Mouse (Mus musculus) erythroid progenitor cell, adult 5-6 weeks (primary cell): ENCODE data around the gene Cenpb. TPM values are rescaled to one million over a fixed set of nuclear protein-coding genes. Genes with fewer than 3 reads are reported as not detected.

Experiments used
- ATAC-seq: replicated peaks from 2 replicates; pipeline ENCODE4 v1.8.0; 2016; ENCODE audit warnings: moderate number of reproducible peaks, mild to moderate bottlenecking, moderate TSS enrichment, inconsistent platforms; ENCODE audit not compliant: poor library complexity, low FRiP score, severe bottlenecking
- total RNA-seq, 2 experiments: library from RNA; stranded (forward) in 1 of 2; stranded (reverse) in 1 of 2; fragments of 150-400 nt in 1 of 2; fragments of 186-747, 209-891 nt in 1 of 2; gene quantifications; 2 replicates each; pipeline versions ENCODE4 v1.2.3 to v1.2.4; 2015 to 2017; ENCODE audit warnings: low replicate concordance in 2 of 2

Gene Cenpb
- total RNA-seq, 2 experiments from 2014 or later: 8.8 to 12.5 TPM

DNA sequence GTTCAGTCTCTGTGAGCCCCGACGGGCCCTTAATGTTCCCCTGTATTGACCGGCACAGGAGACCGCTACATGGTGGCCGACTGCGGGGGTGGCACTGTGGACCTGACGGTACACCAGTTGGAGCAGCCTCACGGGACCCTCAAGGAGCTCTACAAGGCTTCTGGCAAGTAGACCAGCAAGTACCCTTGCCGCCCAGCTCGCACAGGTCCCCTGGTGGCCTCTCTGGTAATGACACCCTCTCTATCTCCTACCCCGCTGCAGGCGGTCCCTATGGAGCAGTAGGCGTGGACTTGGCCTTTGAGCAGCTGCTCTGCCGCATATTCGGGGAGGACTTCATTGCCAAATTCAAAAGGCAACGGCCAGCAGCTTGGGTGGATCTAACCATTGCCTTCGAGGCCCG lies 37.3 kb downstream of the Cenpb start:
- peak; percentile 90 for ATAC-seq

DNA sequence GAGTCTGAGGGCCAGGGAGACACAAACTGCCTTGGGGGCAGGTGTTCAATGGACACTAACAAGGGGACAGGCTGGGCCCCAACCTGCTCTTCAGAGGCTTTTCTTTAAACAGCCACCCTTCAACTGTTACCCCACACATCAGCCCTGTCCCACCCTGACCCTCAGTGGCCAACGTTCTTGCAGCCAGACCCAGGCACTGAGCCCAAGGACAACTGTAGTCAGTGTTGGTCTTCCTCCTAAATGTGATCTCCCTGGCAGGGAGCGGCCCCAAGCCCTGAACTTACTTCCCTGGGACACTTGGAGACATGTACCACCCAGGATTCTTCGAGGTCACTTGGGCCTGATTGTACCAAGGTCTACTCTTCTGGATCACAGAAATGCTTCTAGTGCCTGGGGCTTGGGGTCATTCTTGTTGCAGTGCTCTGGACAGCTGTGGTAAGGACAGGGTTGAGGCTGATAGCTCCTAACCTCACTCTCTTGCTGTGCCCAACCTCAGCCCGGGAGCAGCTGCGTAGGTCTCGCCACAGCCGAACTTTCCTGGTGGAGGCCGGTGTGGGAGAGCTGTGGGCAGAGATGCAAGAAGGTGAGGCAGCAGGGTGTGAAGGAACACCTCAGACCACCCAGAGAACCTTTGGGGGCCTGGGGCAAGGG lies 38.4 kb downstream of the Cenpb start:
- no peak for ATAC-seq

DNA sequence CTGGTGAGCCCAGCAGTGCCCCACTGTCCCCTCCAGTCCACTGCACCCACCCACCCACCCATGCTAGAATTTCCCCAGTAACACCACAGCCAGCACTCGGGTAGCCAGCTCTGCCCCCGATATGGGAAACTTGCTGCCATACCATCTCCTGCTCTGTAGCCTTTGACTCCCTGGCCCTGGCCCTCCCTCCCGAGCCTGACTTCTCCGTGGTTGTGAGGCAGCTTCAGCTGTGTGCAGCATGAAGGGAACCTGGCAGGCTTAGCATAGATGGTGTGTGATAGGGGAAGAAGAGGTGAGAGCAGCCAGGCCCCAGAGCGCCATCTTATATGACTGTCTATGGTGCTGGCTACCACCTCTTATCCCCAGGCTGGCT lies 39.3 kb downstream of the Cenpb start:
- ATAC-seq: no peak

DNA sequence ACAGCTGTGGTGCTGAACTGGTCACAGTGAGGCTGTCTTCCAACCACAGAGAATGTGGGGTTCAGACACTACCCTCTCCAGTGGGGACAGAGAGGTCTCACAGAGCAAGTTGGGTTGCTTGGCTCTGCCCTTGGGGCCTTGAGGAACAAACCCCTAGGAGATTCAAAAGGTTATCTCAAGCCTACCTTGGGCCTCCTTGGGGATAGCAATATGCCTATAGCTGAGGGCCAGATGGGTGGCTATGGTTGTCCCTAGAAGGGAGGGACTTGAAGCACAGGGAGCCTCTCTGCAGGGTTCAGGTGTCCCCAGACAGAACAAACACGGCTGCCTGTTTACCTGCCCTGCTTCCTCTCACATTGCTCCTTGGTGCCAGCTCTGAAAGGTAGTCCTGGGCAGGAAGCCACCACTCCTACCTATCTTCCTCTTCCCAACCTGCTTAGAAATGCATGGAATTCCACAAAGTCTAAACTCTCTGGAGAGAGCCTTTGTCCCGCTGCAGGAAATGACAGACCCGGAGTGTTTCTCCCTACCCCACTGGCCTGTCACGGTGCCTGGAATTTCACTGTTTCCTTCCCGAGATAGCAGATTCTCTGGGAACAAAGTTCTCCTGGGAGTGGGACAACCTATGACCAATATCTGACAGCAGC lies 39.9 kb downstream of the Cenpb start:
- ATAC-seq: no peak

DNA sequence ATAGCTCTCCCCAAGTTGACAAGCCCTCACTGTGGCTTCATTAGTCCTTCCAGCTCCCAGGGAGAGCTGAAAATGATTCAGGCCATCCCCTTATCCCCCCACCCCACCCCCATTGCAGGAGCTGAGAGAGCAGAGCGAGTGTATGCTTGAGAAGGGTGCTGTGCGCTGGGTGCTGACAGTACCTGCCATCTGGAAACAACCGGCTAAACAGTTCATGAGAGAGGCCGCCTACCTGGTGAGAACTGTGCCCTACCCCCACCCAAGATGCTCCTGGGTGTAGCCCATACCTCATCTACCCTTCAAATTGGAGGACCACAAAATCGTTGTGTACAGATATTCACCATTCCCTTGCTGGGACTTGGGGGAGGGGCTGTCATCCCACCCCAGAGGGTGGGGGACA lies 40.6 kb downstream of the Cenpb start:
- no peak for ATAC-seq

DNA sequence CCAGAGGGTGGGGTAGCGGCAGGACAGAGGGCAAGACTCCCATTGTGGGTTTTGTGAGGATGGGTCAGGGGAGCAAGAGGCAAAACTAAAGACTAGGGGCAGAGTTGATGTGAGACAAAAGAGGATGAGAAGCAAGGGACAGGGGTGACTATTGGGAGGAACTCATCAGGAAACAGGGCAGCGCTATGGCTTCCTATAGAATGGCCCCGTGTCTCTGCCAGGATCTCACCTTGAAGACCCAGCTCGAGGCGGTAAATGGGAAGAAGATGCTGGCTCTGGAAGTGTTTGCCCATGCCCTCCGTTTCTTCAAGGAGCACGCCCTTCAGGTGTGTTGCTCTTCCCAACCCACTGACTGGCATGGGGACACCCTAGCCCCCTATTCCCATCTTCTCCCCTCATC lies 41.1 kb downstream of the Cenpb start:
- ATAC-seq: no peak

DNA sequence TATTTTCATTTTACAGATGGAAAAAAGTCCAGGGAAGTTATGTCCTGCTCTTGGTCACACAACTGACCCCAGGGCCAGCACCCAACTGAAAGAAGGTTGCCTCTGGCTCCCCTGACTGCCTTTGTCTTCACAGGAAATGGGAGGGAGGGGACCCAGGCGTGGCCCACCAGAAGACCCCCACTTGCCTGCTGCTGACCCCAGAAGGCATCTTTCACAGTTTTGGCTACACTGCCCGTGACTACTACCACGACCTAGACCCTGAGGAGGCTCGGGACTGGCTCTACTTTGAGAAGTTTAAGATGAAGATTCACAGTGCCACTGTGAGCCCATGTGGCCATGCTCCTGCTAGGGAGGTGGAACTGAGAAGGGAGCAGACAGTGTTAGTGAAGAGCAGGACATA lies 41.6 kb downstream of the Cenpb start:
- ATAC-seq: no peak

DNA sequence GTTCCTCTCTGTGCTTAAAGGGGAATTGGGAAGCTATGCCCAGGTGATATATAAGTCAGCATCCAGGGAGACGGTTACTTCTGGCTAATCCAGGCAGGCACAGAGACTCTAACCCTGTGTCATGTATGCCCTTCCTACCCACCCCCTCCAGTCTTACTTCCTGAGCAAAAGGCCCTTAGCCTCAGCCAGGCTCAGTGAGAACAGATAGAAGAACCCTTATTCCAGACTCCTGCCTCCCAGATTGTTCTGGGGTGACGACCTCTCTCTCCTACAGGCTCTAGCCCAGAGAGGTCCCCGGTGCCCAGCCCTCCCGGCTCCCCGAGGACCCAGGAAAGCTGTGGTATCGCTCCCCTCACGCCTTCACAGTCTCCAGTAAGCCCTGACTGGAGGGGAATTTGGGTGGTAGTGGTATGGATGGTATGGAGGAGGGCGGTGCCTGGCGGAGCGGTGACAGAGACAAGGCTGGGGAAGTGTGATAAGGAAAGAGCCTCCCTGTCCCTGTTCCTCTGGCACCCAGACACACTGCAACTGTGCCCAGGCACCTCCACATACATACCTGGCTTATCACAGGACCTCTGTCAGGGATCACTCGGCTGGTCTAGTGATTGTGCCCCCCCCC lies 44.2 kb downstream of the Cenpb start:
- peak; percentile 93 for ATAC-seq

DNA sequence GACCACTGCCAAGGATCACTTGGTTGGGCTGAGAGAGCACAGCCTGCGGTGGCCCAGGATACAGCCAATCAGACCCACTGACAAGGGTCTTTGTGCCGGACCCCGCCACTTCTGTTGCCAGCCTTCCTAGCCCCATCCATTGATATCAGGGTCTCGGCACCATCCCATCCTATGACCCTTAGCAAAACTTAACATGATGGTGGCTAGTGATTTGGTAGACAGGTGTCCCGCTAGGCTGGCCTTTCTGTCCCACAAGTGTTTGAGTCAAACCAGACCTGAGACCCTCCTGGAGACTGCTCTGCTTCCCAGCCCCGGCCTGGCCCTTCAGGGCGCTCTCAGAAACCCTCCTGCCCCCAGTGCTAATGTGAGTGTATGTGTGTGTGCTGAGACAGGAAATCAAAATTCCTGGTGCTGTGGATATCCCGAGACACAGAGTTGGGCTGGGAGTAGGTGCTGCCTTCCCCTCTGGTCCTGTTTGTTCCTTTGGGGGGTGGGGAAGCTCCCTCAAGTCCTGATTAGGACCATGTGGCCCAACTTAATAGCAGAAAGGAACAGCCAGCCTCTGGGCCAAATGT lies 45.0 kb downstream of the Cenpb start:
- ATAC-seq: no peak; the same call in none of the 2 replicates

DNA sequence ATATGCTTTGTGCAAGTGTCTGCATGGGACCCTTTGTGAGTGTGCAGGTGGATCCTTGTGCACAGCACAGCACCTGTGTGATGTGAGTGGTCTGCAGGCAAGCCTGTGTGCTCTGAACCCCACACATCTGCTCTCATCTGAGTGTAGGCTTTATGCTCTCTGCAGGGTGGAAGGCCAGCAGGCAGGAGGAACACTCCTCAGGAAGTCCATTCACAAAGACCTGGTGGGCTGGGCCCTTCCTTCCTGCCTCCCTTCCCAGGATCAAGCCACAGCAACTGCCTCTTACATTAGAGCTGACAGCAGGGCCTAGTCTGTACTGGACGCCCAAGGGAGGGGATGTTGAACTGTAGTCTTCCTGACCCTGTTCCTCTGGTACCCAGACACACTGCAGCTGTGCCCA lies 45.5 kb downstream of the Cenpb start:
- ATAC-seq: no peak

DNA sequence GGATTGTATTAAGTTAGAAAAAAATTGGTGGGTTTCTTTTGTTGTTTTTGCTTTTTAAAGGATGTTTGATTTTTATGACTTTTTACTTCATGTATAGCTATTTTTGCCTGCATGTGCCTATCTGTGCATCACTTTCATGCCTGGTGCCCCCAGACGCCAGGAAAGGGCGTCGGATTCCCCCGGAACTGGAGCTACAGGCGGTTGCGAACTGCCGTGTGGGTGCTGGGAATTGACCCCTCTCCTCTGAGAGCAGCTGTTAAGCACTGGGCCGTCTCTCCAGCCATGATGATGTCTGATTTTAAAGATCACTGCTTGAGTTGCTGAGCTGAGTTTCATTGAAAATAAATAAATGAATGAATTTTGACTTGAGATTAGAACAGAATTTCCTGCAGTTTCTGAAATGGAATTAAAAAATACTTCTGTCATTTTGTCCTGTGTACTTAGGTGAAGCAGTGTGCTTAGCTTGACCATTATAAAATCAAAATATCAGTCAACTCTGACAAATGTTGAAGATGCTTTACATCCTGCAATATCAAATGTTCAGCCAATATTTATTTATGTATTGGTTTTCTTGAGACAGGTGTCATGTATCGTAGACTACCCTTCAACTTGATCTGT lies 46.8 kb downstream of the Cenpb start, which contains the start of gene Gm11037:
TSS of gene Gm11037 (plus strand) at position 568 of the 618 bp plus-strand sequence.
- no peak for ATAC-seq

DNA sequence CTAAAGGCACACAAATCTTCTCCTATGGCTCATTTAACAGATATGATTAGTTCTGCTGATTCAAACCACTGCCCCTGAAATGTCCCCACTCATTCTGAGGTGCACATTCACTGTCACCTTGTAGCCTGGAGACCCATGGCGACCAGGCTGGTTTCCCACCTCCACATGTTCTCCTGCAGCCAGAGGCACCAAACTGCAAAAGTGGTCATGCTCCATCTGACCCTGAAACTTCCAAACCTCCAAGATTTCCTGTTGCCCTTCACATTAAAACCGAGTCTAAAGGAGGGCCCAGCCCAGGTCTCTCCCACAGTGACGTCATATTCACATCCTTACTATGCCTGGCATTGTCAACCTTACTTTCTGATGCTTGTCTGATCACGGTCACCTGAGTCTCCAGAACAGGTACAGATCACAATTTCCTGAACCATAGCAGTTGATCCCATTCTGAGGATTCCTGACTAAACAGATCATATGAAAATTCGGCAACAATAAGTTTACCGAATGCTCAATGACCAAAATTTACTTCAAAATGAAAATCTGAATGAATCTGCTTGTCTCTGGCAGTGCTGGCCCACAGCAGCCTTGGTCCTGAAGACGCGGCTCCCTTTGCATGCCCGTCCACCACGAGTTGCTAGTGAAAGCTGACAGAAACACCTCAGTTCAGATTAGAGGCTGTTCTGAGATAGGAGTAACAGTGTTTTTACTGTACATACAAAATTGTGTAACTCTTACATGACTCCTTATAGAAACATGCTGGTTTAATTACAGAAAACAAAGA lies 47.6 kb downstream of the Cenpb start:
- ATAC-seq: no peak

DNA sequence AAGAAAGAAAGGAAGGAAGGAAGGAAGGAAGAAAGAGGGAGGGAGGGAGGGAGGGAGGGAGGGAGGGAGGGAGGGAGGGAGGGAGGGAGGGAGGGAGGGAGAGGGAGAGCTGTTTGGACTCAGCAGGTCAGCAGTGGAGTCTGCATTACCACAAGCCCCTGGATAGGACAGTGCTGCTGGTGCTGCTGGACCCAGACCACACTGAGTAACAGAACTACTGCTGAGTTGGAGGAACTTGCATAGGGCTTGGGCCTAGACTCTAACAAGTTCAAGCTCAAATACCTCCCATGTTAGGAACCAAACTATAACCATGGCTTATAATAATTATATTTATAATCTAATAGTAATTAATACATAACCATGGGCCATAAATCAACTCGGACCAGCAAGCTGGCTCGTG lies 49.0 kb downstream of the Cenpb start:
- ATAC-seq: no peak

DNA sequence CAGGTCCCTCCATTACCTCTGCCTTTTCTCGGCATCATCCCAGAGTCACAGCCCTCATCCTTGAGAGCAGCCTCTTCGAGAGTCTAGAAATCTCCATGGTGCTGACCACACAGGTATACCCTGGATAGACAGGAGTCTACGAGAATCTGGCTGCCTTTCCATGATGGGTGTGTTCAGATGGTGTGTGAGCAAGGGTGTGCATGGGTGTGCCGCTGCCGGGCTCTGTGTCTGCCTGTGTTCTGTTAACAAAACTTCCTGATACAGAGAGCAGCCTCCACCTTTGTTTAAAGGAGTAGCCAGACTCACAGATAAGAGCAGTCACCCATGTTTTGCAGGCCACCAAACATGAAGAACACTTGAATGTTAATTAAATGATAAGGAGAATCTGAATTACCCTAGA lies 50.0 kb downstream of the Cenpb start:
- peak; percentile 80 for ATAC-seq

DNA sequence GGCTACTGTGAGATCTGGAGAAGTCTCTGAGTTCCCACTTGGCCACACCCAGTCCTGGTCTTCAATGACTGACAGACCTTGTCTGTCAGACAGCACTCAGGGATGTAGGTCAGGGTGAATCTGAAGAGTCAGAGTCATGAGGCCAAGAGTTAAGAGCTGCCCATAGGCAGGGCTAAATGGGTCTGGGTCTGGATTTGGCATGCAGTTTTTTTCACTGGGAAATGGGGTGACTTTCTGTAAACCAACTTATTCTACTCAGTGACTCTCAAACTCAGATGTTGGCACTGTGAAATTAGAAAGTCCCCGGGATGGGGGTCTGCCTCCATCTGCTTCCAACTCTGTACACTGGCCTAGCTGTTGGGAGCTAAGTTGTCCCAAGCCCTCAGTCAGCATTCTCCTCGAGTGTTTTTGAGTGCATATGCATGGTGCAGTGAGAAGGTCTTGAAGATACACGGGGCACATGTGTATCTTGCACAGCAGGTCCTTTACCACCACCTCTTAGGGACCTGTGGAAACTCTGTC lies 51.2 kb downstream of the Cenpb start:
- ATAC-seq: no peak

DNA sequence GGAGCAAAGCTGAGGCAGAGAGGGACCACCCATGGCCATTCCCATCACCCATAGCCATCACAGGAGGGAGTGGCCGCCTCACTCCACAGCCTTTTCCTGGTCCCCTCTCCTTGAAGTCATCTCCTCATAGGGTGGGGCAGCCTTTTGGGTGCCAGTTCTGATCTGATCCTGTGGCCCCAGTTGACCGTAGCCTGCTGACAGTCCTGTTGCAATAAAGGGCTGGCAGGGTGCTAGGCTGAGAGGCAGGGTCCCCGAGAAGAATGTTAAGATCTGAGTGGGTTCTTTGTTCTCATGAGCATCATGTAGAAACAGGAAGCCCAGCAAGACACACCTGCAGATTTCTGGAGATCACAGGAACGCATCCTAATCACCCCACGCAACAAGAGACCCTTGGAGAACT lies 51.7 kb downstream of the Cenpb start:
- ATAC-seq: no peak

DNA sequence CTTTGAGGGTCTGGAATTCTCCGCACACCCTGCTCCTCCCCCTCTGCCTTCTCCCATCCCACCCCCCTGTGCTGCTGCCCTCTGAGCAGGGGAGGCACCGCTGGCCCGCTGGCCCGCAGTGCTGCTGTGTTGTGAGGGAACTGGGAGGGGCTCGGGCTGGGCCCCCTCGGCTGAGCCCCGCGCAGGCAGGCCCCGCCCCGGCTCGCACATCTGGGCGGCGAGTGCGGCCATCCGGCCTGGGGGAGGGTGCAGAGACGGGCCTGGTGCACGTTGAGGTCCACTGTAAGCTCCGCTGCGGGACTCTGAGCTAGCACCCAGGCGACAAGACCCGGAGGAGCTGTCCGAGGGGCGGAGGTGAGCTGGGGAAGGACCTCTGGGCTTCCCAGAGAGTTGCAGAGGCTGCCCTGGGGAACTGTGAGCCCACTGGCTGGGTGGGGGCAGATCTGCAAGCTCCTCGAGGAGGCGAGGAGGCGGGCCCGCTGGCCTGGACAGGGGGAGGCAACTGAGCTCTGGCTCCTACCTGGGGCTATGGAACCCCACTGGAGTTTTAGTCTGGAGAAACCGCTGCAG lies 52.6 kb downstream of the Cenpb start, which contains the start of gene Hspa12b:
TSS of gene Hspa12b (plus strand) at position 120 of the 570 bp plus-strand sequence.
- ATAC-seq: no peak

DNA sequence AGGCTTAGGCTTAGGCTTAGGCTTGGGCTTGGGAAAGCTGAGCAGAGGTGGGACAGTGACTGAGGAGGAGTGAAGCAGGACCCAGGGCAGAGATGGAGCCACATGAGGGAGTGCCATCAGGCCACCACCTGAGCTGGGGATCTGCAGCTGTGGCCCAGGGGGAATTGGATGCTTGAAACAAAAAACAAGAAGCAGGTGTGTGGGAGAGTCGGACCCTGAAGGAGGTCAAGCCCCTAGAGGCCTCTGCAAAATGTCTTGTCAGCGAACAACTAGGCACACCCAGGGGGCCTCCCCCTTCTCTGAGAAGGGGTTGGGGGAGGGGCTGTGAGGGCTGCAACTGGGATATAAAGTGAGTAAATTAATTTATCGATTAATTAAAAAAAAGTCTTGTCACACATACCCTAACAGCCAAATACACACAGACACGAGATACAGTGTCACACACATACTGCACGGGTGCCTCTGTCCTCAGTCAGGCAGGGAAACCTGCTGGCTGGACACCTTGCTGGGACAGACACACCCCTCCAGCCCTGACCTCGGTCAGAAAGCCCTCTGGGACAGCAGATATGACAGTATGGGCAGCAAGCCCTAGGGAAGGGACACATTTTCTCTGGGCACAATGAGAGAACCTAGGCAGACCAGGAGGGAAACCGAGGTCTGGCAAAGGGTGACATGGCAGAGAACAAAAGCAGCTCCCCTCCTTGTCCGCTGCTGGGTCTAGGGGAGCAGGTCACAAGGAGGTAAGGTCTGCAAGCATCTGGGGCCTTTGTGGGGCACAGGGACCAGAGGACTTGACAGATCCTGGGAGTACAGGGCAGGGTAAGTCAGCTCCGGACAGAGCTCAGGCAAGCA lies 53.7 kb downstream of the Cenpb start:
- no peak for ATAC-seq
